Mouse (Mus musculus) cerebellum, adult 2 months (tissue): ENCODE data around the gene Olfr1359.

ENCODE experiments used
- CTCF ChIP-seq: fragments of 200-500 bp; IDR thresholded peaks from 2 replicates; pipeline ENCODE4 v1.5.1; 2011; ENCODE audit warnings: low read depth, mild to moderate bottlenecking, control low read depth, low read length, moderate library complexity, borderline replicate concordance; ENCODE audit not compliant: insufficient read depth
- POLR2A ChIP-seq: fragments of 200-500 bp; IDR thresholded peaks from 2 replicates; pipeline ENCODE4 v1.6.1; 2011; ENCODE audit warnings: low read length, control low read depth, borderline replicate concordance; ENCODE audit not compliant: insufficient read depth

DNA sequence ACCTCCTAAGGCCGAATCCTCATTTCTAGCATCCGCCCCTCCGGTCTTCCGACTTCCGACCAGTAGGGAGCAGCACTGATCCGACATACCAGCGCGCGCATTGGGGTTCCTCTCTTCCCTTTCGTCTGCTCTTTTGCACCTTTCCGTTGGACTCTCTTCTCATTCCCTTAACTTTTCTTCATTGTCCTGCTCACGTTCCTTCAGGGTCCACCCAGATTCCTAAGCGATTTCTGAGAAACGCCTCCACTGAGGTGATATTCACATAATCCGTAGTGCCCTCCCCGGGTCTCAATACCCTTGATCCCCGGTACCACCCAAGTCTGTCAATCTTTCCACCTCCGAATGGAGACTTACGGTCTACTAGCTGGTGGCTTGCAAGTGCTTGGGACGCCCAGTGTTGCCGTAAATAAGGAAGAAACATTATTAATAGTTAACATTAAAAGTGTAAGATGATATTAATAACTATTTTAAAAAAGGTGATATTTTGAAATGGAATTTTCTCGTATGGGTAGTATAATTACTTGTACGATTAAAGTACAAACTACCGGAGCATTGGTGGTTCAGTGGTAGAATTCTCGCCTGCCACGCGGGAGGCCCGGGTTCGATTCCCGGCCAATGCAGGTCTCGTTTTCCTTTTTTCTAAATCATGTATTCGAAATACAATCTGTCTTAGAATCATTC, 12.3 kb downstream of the Olfr1359 start:
- TF ChIP-seq POLR2A (no peak), CTCF (peak; percentile 76)
